8 mouse cellular contexts compared by ENCODE assay signal in the genomic region with DNA sequence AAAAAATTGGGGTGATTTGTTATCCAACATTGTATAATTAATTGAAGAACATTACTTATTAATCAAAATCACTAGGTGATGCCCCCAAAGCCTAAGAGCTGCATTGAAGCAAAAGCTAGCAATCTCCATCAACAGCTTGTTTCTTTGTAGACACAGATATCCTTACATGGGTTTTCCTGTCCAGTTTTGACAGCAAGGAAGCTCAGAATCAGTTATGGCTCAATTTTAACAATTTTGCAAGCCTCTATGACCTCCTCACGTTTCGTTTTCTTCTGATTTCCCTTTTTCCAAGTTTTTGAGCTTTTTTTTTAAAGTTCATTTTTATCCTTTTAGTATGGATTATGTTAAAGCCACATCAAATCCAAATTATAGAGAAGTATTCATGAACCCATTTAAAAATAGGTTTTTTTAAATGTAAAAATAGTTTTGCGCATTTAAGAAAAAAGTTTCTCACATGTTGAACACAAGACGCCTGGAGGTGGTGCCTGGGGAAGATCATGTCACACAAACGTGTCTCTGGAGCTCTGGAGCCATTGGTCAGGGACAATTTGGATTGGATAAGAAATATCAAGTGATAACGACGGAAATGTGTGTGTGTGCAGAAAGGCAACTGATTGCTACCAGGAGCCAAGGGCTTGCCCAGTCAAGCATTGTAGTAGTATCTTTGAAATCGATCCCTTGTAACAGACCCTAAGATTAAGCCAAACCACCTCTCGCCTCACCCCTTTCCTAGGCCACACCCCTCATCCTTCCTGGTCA. TPM values are rescaled to one million over a fixed set of nuclear protein-coding genes. Genes with fewer than 3 reads are reported as not detected.
DNase-seq lines count a peak whose midpoint lies in the region; ATAC-seq and TF ChIP-seq lines count a peak whose summit lies in the region.

No protein-coding gene starts in this region.

- H3K36me3 ChIP-seq in embryonic facial prominence, embryonic 11.5 days (replicated peaks; ENCODE audit: control insufficient read depth, insufficient read depth, low read depth, low read length) = no peaks in the 10 kb centered on the region
- H3K36me3 ChIP-seq in intestine, embryonic 16.5 days (ENCODE audit: control insufficient read depth, insufficient read depth, low read length) = no peaks in the 10 kb centered on the region
- 0 out of 2 replicates have a peak, but pooled peaks cover 3% of the 10 kb centered on the region for H3K36me3 ChIP-seq in neural tube, embryonic 12.5 days

- H3K4me1 ChIP-seq in embryonic facial prominence, embryonic 11.5 days (ENCODE audit: control insufficient read depth, insufficient read depth, low read length) = no peaks in the 10 kb centered on the region
- 0 out of 2 replicates have a peak, but pooled peaks cover 2% of the 10 kb centered on the region for H3K4me1 ChIP-seq in intestine, embryonic 16.5 days (ENCODE audit: control insufficient read depth, insufficient read depth, low read length)
- peaks cover 5% of the 10 kb centered on the region; the same call in 1 of the 2 replicates for H3K4me1 ChIP-seq in neural tube, embryonic 12.5 days

- no peak overlapping the region for H3K9ac ChIP-seq in embryonic facial prominence, embryonic 11.5 days (replicated peaks; ENCODE audit: low read length)
- peak overlapping the region; percentile 36; the same call in 1 of the 2 replicates for H3K9ac ChIP-seq in intestine, embryonic 16.5 days (ENCODE audit: low read depth, low read length)
- H3K9ac ChIP-seq in neural tube, embryonic 12.5 days = no peak overlapping the region

- WGBS in embryonic facial prominence, embryonic 11.5 days = 9% methylated on average over 9 of the region's 9 CpGs
- 5% methylated on average over 9 of the region's 9 CpGs for WGBS in intestine, embryonic 16.5 days
- WGBS in neural tube, embryonic 12.5 days = 11% methylated on average over 9 of the region's 9 CpGs

- peak overlapping the region; percentile 32 for H3K4me2 ChIP-seq in embryonic facial prominence, embryonic 11.5 days (ENCODE audit: low read depth, low read length)
- H3K4me2 ChIP-seq in intestine, embryonic 16.5 days (ENCODE audit: low read depth, low read length) = peak overlapping the region; percentile 50
- H3K4me2 ChIP-seq in neural tube, embryonic 12.5 days (replicated peaks) = peak overlapping the region; percentile 49

- ATAC-seq in embryonic facial prominence, embryonic 11.5 days (replicated peaks; ENCODE audit: insufficient number of reproducible peaks, low FRiP score, low TSS enrichment, low read depth) = no peak
- peak; percentile 50; the same call in 1 of the 2 replicates for ATAC-seq in intestine, embryonic 16.5 days
- peak; percentile 27 for ATAC-seq in neural tube, embryonic 12.5 days (ENCODE audit: low FRiP score, low read depth)

- no peaks in the 10 kb centered on the region for H3K9me3 ChIP-seq in embryonic facial prominence, embryonic 11.5 days (replicated peaks; ENCODE audit: control insufficient read depth, low read length)
- H3K9me3 ChIP-seq in intestine, embryonic 16.5 days (ENCODE audit: control insufficient read depth, low read length) = no peaks in the 10 kb centered on the region
- H3K9me3 ChIP-seq in neural tube, embryonic 12.5 days = no peaks in the 10 kb centered on the region

- no peak for TF ChIP-seq CTCF in layer of hippocampus, adult 2 months (conservative IDR thresholded peaks at IDR 0.05)

- no peak for DNase-seq in layer of hippocampus, adult 2 months (ENCODE audit: low spot score in 2 of 2)
- DNase-seq in layer of hippocampus, postnatal 10 days (ENCODE audit: low spot score in 2 of 2) = no peak
- peak; percentile 3 for DNase-seq in embryonic facial prominence, embryonic 11.5 days (ENCODE audit: low spot score)
- DNase-seq in spleen, postnatal 14 days (ENCODE audit: low spot score in 2 of 2) = no peak
- DNase-seq in adipocyte (ENCODE audit: low spot score) = no peak
- DNase-seq in adrenal gland, postnatal 25 days = no peak

- H3K27ac ChIP-seq in layer of hippocampus, adult 2 months = peak overlapping the region; percentile 51
- no peak overlapping the region for H3K27ac ChIP-seq in embryonic facial prominence, embryonic 11.5 days (replicated peaks; ENCODE audit: low read depth, low read length)
- peak overlapping the region; percentile 52 for H3K27ac ChIP-seq in intestine, embryonic 16.5 days (ENCODE audit: low read length)
- H3K27ac ChIP-seq in neural tube, embryonic 12.5 days = no peak overlapping the region

- H3K4me3 ChIP-seq in layer of hippocampus, adult 2 months = peak overlapping the region; percentile 59
- peak overlapping the region; percentile 86 for H3K4me3 ChIP-seq in embryonic facial prominence, embryonic 11.5 days (ENCODE audit: low read depth, low read length)
- peak overlapping the region; percentile 57 for H3K4me3 ChIP-seq in intestine, embryonic 16.5 days (ENCODE audit: low read length)
- H3K4me3 ChIP-seq in neural tube, embryonic 12.5 days = peak overlapping the region; percentile 86

- H3K27me3 ChIP-seq in embryonic facial prominence, embryonic 11.5 days (ENCODE audit: control insufficient read depth, insufficient read depth, low read length) = no peaks in the 10 kb centered on the region
- H3K27me3 ChIP-seq in intestine, embryonic 16.5 days (replicated peaks; ENCODE audit: control insufficient read depth, insufficient read depth, low read length) = no peaks in the 10 kb centered on the region
- H3K27me3 ChIP-seq in neural tube, embryonic 12.5 days (replicated peaks) = no peaks in the 10 kb centered on the region

RNA-seq across cellular contexts. Expression of gene Vkorc1l1, which starts 0.9 kb away (rescaled TPM):
- 10 to 100 TPM; 42.2 to 44.0 TPM for total RNA-seq in layer of hippocampus, adult 2 months (2021)
- total RNA-seq in layer of hippocampus, postnatal 10 days (2021) = 10 to 100 TPM; 46.7 to 49.4 TPM
- polyA plus RNA-seq in embryonic facial prominence, embryonic 11.5 days (2014; fragmentation: Nextera tagmentation; extraction: Ambion mirVana) = 33.4 and 41.3 TPM in 2 replicates
- polyA plus RNA-seq in intestine, embryonic 16.5 days (2015; fragmentation: Nextera tagmentation; extraction: Ambion mirVana) = 22.1 and 28.8 TPM in 2 replicates
- polyA plus RNA-seq in neural tube, embryonic 12.5 days (2016; fragmentation: Nextera tagmentation; extraction: Ambion mirVana) = 39.2 and 42.3 TPM in 2 replicates
- total RNA-seq in adrenal gland, postnatal 25 days (2021) = 27.7 and 30.8 TPM in 2 replicates

RNA-seq across cellular contexts. Expression of gene Nupr1l, which starts 32.6 kb away (rescaled TPM):
- total RNA-seq in layer of hippocampus, adult 2 months (2021) = 1 to 10 TPM; 1.4 to 2.8 TPM
- total RNA-seq in layer of hippocampus, postnatal 10 days (2021) = 1 to 10 TPM; 2.2 to 2.7 TPM
- 4.3 TPM in 2 replicates for polyA plus RNA-seq in embryonic facial prominence, embryonic 11.5 days (2014; fragmentation: Nextera tagmentation; extraction: Ambion mirVana)
- polyA plus RNA-seq in intestine, embryonic 16.5 days (2015; fragmentation: Nextera tagmentation; extraction: Ambion mirVana) = 2.1 and 2.3 TPM in 2 replicates
- polyA plus RNA-seq in neural tube, embryonic 12.5 days (2016; fragmentation: Nextera tagmentation; extraction: Ambion mirVana) = 4.7 and 5.0 TPM in 2 replicates
- total RNA-seq in adrenal gland, postnatal 25 days (2021) = 1.9 and 6.0 TPM in 2 replicates

RNA-seq across cellular contexts. Expression of gene Phkg1, which starts 42.6 kb away (rescaled TPM):
- 10 to 100 TPM; 21.6 to 24.3 TPM for total RNA-seq in layer of hippocampus, adult 2 months (2021)
- total RNA-seq in layer of hippocampus, postnatal 10 days (2021) = 10 to 100 TPM; 12.6 to 15.9 TPM
- 0.13 TPM in 1 of 2 replicates, not detected in the other for polyA plus RNA-seq in embryonic facial prominence, embryonic 11.5 days (2014; fragmentation: Nextera tagmentation; extraction: Ambion mirVana)
- 0.11 TPM in 1 of 2 replicates, not detected in the other for polyA plus RNA-seq in intestine, embryonic 16.5 days (2015; fragmentation: Nextera tagmentation; extraction: Ambion mirVana)
- polyA plus RNA-seq in neural tube, embryonic 12.5 days (2016; fragmentation: Nextera tagmentation; extraction: Ambion mirVana) = 0.24 and 0.38 TPM in 2 replicates
- total RNA-seq in adrenal gland, postnatal 25 days (2021) = 3.1 and 3.2 TPM in 2 replicates

RNA-seq across cellular contexts. Expression of gene Zbed5, which starts 45.4 kb away (rescaled TPM):
- 1 to 10 TPM; 5.1 to 6.2 TPM for total RNA-seq in layer of hippocampus, adult 2 months (2021)
- total RNA-seq in layer of hippocampus, postnatal 10 days (2021) = 1 to 10 TPM; 4.7 to 5.6 TPM
- polyA plus RNA-seq in embryonic facial prominence, embryonic 11.5 days (2014; fragmentation: Nextera tagmentation; extraction: Ambion mirVana) = 11.7 and 12.0 TPM in 2 replicates
- 2.2 and 2.4 TPM in 2 replicates for polyA plus RNA-seq in intestine, embryonic 16.5 days (2015; fragmentation: Nextera tagmentation; extraction: Ambion mirVana)
- polyA plus RNA-seq in neural tube, embryonic 12.5 days (2016; fragmentation: Nextera tagmentation; extraction: Ambion mirVana) = 10.0 and 10.8 TPM in 2 replicates
- 1.8 and 2.1 TPM in 2 replicates for total RNA-seq in adrenal gland, postnatal 25 days (2021)

RNA-seq across cellular contexts. Expression of gene Chchd2, which starts 53.6 kb away (rescaled TPM):
- total RNA-seq in layer of hippocampus, adult 2 months (2021) = 100 to 1,000 TPM; 431 to 461 TPM
- total RNA-seq in layer of hippocampus, postnatal 10 days (2021) = 100 to 1,000 TPM; 411 to 434 TPM
- polyA plus RNA-seq in embryonic facial prominence, embryonic 11.5 days (2014; fragmentation: Nextera tagmentation; extraction: Ambion mirVana) = 1,023 and 1,076 TPM in 2 replicates
- 1,153 and 1,157 TPM in 2 replicates for polyA plus RNA-seq in intestine, embryonic 16.5 days (2015; fragmentation: Nextera tagmentation; extraction: Ambion mirVana)
- 806 and 883 TPM in 2 replicates for polyA plus RNA-seq in neural tube, embryonic 12.5 days (2016; fragmentation: Nextera tagmentation; extraction: Ambion mirVana)
- total RNA-seq in adrenal gland, postnatal 25 days (2021) = 798 and 898 TPM in 2 replicates

Comparison
In these comparisons a context has a peak if more than half of its experiments do, and no peak if none do; other contexts are left out.
1. H3K27ac ChIP-seq: peak in layer of hippocampus, adult 2 months (single experiment) and intestine, embryonic 16.5 days (single experiment); none in embryonic facial prominence, embryonic 11.5 days (single experiment) and neural tube, embryonic 12.5 days (single experiment).
2. Peak in every context shown above with its lines, with median percentiles within 50 percentile points of each other: H3K4me3 ChIP-seq and H3K4me2 ChIP-seq.